Mouse (Mus musculus) adrenal gland, adult 2 months (tissue): ENCODE measurements around the gene Xrn2. TPM values are rescaled to one million over a fixed set of nuclear protein-coding genes. Genes with fewer than 3 reads are reported as not detected.

ENCODE experiments used
- DNase-seq: peaks from one replicate; pipeline ENCODE4 v3.0.0; 2021
- polyA plus RNA-seq: library from polyadenylated mRNA; depleted of rRNA; stranded (reverse); fragments of >200 nt; gene quantifications from 2 replicates; pipeline ENCODE4 v1.2.3, GENCODE M21; 2012; rRNA removed
- total RNA-seq, 2 experiments: library from RNA; stranded (reverse); gene quantifications; 2 replicates each; pipeline ENCODE4 v1.2.3; 2021

The Xrn2 gene
- total and polyA plus RNA-seq, 3 experiments = 7.8 to 53.9 (median 50.5) TPM

DNA sequence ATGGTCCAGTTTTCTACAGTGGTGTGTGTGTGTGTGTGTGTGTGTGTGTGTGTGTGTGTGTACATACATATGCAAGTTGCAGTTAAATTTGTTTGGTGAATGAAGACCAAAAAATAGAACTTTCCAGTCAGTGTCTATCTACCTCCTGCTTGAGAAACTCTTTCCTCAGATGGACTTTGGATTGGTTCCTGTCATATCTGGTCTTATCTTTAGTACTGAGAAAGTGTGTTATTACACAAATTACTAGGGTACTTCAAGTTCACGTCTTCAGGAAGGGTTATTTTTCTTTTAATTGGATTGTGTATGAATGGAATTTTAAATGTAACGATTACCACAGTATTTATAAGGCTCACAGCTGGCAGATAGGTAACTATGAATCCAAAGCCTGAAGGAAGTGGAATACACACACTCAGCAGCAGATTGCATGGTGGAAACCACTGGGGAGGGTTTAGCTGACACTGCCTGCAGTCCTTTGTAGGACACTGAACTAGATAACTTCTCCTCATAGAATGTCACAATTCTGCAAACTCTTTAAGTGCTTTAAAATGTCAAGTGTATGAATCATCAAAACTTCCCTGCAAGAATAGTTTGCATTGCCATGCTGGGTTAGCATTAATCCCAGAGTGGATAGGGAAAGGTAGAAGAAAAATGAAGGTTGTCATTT is 40.6 kb downstream of the Xrn2 start:
- DNase-seq = no peak

DNA sequence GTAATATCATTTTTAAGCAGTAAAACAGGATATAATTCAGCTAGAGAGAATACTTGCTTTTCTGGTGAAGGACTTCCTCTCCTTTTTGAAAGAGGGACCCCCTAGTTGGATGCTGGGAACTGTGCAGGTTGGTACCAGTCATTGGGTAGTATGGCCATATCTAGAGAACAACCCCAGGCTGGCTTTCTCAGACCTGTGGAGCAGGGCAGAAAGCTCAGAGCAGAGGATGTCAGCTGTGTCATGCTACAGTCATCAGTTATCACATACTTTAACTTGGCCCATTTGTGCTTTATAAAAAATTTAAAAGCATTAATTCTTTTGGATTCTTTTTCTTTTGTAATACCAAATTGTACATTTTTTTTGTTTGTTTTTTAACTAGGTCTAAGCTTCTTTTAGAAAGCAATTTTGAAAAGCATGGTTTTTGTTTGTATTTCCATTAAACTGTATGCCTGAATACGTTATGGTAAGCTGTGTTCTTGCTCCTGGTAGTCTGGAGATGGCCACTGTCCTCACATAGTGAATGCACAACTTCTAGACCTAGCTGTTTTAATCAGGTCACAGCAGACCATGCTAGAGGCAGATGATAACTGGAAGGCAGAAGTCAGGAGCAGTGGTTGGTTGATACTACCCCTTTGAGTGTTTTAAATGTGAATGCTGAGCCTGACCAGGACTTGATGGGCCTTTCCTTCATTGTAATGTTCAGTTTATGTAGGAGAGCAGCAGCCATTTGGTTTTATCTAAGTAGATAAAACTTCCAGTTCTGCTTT is 54.9 kb downstream of the Xrn2 start:
- DNase-seq = no peak

DNA sequence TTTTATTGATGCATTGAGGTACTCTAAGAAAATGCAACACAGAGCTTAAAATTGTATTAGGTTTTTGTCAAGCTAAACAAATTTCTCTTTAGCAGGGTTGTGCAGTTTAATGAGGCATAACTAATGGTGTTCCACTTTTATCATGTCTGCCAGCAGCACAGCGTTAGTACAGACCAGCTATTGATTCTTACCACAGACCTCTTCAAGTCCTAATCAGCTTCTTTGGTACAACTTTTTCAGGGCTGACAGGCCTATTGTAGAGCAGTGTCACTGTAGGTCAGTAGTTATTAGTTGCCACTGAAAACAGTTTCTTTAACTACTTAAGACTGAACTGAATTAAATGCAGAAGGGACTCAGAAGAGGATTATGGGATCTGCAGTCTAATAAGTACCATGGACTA is 56.3 kb downstream of the Xrn2 start:
- no peak for DNase-seq

DNA sequence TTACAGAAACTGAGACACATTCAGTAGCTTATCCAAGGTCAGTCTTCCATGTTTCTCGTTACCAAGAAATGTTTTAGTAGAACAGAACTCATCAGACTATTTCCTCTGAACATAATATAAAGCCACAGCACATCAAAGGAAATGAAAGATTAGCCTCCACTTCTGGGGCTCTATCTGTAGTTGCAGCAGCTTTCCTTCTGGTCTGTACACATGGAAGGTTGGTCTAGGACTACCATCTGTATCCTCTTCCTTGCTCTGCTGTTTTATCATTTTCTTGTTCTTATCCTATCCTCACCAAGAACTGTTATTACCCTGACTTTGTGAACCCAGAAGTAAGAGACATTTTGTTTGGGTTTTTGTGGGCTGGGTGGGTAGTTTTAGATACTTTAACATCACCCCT is 57.5 kb downstream of the Xrn2 start:
- no peak for DNase-seq

DNA sequence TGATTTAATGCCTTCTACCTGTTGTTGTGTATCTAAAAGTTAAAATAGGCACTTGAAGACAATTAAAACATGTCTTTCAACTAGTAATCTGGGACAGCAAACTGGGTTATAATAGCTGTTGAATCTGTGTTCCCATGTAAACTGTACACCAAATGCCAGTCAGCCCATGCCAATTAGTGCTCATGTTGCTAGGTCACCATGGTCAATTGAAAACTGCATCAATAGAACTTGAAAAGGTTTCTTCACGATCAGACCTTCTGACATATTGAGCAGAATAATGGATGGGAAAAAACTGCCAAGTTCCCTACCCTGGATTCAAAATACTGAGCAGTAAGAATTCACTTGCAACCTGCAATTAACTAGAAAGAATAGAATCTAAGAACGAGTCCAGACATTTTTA is 61.2 kb downstream of the Xrn2 start:
- no peak for DNase-seq

DNA sequence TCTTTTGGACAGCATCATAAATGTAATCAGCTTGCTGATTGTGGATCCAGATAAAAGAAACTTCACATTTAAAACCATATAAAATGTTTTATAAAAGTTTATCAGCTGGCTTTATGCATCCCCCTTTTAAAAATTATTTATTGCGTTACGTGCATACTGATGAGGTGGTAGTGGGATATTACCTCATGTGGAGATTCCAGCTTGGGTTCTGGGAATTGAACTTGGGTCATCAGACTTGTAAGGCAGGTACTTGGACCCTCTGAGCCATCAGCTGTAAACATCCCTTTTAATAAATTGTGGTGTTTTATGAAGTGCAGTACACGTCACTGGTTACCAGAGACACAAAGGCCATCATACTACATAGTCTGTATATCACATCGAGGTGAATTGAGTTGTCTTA is 61.6 kb downstream of the Xrn2 start:
- no peak for DNase-seq

DNA sequence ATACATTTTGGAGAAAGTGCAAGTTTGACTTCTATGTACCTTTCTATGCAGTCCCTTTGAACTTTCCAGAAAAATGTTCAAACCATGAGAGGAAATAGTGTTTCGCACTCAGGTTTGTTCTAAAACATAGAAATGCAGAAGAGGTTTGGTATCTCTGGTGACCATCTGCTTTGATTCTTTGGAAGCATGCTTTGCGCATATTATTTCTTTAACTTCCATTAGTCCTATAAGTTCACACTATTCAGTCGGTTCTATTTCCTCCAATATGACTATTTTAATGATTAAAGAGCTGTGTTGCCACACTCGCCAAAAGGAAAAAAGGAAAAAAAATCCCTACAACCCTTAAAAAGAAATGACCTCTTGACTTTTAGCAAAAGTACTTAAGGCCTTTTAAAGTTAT is 69.6 kb downstream of the Xrn2 start:
- DNase-seq = no peak

DNA sequence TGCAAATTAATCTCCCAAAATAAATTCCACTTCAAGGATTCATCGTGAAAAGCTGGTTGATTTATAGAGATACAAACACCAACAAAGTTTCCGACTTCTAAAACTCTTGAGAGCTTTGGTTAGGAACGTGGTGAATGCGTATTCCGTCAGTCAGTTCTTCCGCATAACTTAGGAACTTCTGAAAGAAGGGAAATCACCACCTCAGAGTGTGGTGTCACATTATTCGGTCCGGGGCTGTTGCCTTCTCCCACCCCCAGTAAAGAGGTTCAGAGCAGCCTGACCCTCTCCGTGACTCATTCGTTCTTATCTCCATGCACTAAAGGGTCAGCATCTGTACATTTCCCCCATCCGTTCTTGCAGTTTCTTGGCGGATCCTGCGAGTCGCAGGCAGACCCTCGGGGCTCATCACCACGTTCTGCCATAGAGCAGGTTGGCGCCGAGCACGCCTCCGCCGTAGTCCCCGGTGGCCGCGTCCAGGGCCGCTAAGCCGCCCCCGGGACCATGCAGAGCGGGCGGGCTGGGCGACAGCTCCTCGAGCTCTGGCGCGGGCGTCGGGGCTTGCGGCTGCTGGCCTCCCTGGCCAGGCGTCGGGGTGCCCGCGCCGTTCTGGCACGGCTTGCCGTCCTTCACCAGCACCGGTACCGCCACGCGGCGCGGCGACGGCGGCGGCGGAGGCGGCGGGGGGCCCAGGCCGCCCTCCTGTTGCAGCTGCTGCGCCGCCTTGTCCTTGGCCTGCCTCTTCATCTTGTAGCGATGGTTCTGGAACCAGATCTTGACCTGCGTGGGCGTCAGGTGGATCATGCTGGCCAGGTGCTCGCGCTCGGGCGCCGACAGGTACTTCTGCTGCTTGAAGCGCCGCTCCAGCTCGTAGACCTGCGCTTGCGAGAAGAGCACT is 70.9 kb downstream of the Xrn2 start:
- DNase-seq = peak; percentile 34

DNA sequence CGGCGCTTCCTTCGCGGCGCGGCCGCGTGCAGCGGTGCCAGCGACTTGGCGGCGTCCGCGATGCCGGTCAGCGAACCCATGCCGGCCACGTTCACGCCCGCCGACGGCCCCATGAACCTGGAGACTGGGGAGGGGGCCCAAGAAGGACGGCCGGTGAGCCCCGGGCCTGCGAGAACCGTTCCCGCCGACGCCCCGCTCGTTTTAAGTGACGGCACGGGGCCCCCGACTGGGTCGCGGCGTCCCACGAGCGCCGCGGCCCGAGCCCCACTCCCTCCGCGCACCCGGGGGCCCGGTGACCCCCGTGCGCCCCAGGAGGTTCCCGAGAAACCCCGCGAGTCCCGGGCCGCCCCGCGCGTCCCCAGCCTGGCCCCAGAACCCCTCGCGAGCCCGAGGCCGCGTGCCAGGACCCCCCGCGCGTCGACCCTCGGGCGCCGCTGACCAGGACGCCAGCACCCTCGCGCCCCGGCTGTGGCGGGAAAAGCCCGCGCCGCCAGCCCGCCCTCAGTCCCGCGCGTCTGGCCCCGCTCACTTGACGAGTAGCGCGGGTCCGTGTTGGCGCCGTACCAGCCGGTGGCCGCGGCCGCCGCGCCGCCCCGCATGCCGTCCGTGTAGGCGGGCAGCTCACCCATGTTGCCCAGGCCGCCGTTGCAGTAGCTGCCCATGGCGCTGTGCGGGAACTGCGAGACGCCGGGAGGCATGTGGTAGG is 71.7 kb downstream of the Xrn2 start:
- DNase-seq = no peak

DNA sequence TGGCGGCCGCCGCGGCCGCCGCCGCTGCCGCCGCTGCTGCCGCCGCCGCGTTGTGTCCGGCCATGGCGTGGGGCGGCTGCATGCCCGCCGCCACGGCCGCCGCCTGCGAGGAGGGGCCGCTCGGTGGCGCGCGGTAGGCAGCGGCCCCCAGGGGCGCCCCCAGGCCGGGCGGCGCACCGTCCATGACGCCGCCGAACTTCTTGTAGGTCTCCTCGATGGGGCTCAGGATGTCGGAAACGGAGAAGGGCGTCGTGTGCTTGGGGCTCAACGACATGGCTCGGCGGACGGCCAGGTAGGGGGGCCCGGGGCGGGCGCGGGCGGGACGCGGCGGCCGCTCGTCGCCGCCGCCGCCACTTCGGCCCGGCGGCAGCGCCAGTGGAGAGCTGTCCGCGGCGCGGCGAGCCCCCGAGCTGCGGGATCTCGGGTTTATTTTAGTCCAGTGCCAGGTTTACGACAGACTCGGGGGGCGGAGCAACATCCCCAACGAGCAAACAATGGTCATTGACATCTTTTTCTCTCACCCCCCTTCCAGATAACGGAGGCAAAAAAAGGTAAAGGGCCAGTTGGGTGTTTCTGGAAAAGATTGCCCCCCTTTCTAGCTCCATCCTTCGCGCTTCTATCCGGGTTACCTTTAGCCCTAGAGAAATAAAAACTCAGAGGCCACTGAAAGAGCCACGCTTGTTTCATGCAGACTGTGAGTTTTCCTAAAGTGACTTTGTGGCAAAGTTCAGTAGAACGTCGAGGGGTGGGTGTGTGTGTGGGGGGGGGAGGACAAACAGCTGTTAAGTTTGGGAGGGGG is 72.5 kb downstream of the Xrn2 start, which contains the start of gene Nkx2-4:
TSS of gene Nkx2-4 (minus strand) at position 374 of the 799 bp plus-strand sequence.
- peak; percentile 26 for DNase-seq

DNA sequence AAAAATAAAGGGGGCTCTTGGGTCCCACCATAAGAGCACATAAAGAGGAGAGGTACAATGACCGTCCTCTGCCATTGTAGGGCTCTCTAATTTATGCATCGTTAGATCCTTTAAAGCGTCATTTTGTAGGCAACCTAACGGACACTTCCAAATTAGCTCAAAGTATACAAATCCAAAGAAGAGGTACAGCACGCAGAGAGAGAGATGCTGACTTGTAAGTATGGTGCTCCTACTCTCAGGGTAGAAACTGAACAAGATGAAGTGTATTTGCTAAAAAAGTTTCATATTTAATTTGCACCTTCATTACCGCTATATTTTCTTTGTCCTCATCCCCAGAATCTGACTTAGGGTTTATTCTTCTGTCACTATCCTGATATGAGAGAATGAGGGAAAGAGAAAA is 73.1 kb downstream of the Xrn2 start:
- DNase-seq = no peak

DNA sequence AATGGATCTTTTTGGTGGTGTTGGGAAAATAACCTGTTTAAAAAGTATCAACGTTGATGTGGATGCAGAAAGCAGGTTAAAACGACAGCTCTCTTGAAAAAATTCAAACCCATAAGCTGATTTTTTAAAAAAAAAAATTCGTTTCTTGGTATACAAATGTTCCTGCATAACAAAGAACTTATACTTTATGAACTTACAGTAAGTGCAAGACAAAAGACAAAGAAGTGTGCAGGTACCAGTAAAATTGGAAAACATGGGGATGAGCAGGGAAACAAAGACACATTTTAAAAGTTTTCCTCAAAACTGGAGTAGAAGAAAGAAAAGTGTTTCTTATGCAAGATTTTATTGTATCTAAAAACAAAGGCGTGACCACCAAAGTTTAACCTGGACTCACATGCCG is 73.6 kb downstream of the Xrn2 start:
- DNase-seq = no peak

DNA sequence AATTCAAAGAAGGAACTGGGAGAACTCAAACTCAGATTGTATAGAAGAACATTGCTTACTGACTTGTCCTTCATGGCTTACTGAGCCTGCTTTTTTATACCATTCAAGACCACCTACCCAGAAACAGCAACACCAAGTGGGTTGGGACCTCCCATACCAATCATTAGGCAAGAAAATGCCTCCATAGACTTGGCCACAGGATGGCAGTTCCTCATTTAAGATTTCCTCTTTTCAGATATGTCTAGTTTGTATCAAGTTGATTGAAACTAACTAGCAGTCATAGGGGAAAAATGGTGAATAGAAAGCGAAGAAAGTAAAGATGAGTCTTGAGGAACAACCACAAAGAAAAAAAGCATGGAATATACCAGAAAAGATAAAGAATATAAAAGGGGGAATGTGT is 106.9 kb downstream of the Xrn2 start:
- no peak for DNase-seq

DNA sequence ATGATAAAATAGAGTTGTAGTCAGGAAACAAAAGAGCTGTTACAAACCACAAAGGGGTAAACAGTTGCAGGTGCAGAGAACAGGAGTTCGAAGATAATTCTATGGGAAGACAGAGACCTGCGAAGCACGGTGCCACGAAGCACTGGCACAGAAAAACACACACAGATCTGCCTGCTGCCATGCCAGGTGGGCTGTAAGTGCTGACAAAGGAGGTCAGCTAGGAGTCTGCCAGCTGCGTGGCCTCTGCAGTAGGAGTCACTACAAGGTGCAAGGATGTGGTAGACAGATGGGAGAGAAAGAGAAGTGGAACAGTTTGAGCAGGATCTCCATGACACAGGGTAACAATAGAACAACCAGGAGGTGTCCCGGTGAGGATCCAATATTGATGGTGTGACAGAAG is 114.6 kb downstream of the Xrn2 start:
- no peak for DNase-seq

Other genes with a start within 250 kb of the Xrn2 start
- 10 to 100 TPM; 48.2 to 50.0 TPM for gene Kiz, start 157.1 kb upstream of the Xrn2 start, total RNA-seq
- gene Kiz, start 157.1 kb upstream of the Xrn2 start, polyA plus RNA-seq = 1.5 TPM in 2 replicates
- gene Nkx2-4, start 72.4 kb downstream of the Xrn2 start, total RNA-seq = not detected
- not detected in 2 replicates for gene Nkx2-4, start 72.4 kb downstream of the Xrn2 start, polyA plus RNA-seq
- gene Nkx2-2, start 181.2 kb downstream of the Xrn2 start, total RNA-seq = not detected
- gene Nkx2-2, start 181.2 kb downstream of the Xrn2 start, polyA plus RNA-seq = not detected in 2 replicates